Mouse (Mus musculus) duodenum, adult 2 months (tissue): Measurements from ENCODE around the gene Pck2. TPM values are rescaled to one million over a fixed set of nuclear protein-coding genes. Genes with fewer than 3 reads are reported as not detected.

ENCODE experiments used
- polyA plus RNA-seq: library from polyadenylated mRNA; depleted of rRNA; stranded (reverse); fragments of >200 nt; gene quantifications from 2 replicates; pipeline ENCODE4 v1.2.3, GENCODE M21; 2012; ENCODE audit warnings: low replicate concordance; rRNA removed

Pck2 gene
- 19.5 and 27.3 TPM in 2 replicates for polyA plus RNA-seq

DNA sequence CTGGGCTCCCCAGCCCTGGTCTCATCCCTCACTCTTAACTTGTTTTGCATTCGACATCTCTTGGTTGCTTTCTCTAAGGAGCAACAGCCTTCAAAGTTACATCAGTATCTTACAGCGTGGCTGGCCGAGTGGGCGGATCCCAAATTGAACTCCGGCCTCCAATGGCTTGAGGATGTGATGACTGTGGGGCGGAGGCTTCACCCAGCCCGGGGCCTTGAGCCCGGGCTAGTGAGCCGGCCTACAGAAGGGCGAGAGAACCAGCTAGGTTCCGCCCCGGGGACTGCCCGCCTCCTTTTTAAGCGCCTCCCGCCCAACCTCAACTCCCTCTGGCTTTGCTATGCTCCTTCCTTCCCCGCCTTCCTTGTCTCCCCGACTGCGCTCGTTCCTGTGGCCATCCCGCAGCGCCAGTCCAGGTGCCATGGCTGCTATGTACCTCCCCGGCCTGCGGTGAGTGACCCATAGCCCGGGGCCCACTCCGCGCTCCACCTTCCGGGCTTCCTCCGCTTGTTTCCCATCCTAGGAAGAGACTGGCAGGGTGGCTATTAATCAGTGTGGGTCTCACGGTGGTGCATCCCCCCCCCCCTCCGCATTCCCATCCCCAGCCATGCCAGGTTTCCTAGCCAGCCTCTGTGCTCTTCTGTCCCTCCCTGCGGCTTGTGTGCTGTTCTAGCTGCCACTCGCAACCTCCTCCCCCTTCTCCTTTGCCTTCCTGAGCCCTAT is at the start of gene Pck2:
Pck2 (plus strand) TSS at position 200 of the 720 bp plus-strand sequence.

DNA sequence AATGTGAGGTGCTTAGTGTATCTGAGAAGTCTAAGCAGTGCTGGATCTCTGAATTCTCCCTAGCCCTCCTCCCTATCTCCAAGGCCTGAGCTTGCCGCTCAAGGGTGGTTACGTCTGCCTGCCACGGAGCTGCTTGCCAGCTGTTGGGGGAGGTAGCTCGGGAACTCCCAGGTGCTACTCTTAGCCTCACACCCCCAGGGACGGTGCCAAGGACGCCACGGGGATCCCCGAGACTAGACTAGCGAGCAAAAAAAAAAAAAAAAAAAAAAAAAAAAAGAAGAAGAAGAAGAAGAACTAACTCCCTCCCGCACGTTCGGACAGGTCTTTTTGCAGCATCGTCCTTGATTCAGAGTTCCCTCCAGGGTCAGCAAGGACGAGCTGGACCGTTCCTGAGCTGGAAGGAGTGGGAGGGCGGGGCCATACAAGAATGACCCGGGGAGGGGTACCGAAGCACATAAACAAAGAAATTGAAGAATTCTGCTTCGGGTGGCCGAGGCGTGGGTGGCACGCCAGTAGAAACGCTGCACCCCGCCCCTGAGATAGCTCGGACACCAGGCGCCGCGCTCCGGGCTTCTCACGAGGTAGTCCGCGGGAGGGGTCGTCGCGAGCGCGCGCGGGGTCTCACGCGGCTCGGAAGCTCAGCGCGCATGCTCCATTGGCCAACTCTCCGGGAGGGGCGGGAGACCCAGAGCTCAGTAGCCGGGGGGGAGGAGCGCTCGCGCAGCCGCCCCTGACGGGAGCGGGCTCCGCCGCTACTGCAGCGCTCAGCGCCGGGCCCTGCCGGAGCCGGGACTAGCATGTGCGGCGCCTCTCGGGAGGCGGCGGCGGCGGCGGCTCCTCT is 49.5 kb upstream of the Pck2 start, which contains the start of gene Carmil3:
Carmil3 (plus strand) TSS at position 291 of the 841 bp plus-strand sequence.

DNA sequence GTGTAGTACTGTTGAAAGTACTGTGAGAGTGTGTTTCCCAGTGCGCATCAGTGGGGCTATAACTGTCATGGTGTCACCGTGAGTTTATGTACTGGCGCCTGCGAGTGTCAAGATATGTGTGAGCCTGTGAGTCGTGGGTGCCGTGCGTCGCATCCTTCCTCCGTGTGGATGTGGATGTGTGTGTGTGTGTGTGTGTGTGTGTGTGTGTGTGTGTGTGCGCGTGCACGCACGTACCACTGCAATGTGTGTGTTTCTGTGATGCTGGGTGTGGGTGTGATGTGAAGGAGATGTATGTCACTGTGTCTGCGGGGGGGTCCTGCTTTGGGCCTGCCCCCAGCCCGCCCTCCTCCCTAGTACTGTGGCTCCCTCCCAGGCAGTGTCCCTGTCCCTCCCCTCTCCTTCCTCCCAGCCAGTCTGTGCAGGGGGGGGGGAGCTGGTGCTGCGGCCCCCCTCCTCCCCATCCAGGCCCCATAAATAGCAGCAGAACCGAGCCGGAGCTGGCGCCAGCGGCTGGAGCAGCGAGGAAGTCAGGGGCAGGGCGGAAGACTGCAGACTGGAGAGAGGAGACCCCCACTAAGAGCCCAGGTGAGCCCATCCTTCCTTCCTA is 29.8 kb upstream of the Pck2 start, which contains the start of gene Cpne6:
Cpne6 (plus strand) TSS at position 321 of the 607 bp plus-strand sequence.

DNA sequence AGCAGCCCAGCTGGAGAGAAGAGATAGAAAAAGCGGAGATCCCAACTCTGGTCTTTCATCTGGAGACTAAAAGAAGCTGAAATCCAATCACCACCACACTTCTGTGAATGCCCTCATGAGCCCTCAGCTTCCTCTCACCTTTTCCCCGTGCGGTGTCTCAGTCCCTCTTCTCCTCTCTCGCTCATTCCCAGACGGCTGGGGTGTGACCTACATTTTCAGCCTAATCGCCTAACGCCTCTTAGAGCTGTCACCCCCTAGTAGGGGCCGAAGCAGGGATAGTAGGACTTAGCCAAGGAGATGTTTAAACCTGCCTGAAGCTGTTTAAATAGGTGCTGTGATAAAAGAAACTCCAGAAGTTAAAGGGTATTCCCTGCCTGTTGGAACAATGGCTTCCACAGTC is 15.3 kb upstream of the Pck2 start, which contains the start of gene Nrl:
Nrl (minus strand) TSS at position 197 of the 400 bp plus-strand sequence.

DNA sequence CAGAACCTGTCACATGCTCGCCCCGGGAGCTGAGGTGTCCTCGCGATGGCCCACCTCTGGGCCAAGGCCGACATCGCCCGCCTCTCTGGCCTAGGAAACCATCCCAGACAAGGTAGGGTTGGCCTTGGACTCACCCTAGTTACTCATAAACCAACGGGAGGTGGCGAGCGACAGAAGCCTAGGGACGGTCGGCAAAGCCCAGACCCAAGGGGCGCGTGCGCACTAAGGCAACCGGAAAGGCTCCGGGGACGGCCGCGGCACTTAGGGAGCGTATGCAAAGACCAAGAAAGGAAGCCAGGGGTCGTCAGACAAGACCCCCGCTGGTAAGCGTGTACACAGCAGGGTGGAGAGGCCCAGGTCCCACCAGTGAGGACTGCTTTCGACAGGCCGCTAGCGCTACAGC is 19.7 kb downstream of the Pck2 start, which contains the start of gene Dcaf11:
Dcaf11 (plus strand) TSS at position 208 of the 403 bp plus-strand sequence.

DNA sequence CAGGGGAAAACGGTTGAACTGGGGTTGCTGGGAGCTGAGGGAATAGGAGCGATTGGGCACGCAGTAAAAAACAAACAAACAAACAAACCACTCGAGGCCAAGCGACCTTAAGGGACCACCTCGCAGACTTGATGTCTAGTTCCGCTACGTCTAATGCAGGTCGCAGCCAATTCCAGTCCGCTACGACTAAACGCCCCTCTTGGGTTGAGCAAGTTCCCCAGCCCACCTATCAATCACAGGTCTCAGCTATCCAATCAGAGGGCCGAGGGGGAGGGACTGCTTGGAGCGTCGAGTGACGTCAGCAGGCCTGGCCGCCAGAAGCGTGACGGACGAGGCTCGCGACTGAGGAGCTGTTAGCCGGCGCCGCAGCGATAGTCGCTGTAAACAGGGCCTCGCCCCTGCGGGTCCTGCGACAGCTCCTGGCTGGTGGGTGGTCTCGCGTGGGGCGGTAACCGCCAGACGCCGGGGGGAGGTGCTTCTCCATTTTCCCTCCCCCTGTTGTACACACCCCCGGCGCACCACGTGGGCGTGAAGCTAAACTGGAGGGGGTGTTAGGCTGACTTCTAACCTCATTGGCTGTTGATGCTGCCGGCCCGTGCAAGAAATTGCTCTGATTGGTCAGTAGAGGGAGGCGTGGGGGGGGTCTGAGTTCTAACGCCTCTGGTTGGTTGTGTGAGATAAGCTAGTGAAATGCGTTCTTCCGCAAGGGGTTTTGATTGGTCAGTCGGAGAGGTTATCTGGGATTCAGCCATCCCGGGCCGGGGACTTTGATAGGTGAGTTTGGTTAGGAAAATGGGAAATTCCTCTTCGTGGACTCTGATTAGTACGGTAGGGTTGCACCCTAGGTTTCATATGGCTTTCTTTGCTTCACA is 20.4 kb downstream of the Pck2 start, which contains the start of gene A730061H03Rik:
A730061H03Rik (minus strand) TSS at position 205 of the 872 bp plus-strand sequence.

DNA sequence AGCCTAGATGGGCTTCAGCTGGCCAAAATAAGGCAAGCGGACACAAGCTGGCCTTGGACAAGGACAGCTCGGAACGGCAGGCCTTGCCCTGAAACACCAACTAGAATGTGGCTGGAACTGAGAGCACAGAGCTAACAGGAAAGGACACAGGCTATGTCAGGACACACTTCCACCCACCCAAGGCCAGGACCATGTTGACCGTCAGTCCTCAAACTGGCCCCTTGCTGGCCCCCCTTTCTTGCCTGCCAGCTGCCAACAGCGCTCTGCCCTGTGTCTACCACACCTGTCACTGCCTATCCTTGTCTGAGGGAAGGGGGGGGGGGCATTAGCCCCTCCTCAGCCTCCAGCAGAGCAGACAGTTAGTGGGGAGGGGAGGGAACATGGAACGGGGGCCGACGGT is 35.2 kb downstream of the Pck2 start, which contains the start of gene Fitm1:
Fitm1 (plus strand) TSS at position 316 of the 400 bp plus-strand sequence.

DNA sequence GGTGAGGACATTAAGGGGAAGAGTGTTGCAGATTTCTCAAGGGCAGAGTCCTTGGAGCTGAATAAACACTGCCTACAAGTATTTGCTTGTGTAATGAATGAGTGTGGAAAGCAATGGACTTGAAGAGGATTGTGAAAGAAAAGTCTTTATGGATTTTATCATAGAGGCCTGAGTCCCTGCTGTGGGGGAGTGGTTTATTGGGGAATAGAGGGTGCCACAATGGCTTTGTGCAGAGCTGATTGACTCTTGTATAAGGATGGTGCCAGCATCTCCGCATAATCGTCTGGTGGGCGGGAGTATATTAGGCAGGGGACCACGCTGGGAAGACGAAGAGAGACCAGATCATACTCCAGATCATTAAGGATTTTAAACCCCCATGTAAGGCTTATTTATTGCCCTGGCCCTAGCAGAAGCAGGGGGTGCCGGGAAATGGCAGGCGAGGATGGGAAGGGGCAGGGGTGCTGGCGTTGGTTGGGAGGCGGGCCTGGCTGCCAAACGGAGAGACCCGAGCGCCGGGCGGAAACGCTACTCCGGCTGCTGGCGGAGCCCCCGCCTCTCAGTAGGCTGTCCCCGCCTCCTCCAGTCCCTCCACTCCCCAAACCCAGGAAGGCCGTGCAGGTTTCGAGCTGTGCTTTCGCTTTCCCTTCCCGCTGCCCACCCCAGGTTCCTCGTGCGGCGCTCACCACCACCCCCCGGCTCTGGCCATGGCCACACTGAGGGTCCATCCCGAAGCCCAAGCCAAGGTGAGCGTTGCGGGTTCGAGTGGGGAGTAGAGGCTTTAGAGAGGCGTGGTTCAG is 38.0 kb downstream of the Pck2 start, which contains the start of gene Psme1:
Psme1 (plus strand) TSS at position 253 of the 797 bp plus-strand sequence.

DNA sequence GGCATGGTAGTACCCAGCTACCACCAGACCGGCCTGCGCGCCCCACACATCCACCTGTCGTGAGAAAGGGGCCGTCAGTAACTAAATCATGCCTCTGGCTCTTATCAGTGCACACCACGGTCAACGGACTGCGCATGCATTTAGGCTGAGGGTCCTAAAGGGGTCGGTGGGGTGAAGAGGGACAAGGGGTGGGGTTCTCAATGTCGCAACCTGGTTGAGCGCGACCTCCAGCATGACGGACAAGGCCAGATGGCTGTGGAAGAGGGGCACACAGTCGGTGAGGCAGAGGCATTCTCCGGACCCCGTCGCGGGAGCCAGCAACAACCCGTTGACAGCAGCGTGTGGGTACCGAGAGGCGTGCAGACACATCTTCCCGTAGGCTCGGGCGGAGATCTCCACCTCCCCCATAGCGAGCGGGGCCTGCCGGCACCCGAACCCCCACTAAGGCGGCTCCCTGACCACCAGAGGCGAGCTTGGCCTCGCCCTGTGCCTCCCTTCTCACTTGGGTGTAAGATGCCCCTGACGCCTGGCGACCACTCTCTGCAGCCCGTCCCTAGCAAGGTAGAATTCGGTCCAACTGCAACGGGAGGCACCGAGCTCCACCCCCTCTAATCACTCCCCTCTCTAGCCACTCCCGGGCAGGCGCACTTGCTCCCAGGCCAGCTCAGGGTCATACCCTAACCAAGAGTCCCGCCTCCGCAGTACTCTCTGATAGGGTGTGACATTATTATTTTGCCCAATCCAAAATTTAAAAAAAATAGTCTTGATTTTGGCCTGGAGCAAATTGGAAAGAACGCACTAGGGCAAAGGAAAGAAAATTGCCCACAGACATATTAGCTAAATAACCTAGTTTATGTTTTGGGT is 44.9 kb downstream of the Pck2 start, which contains the start of gene Emc9:
Emc9 (minus strand) TSS at position 601 of the 864 bp plus-strand sequence.

DNA sequence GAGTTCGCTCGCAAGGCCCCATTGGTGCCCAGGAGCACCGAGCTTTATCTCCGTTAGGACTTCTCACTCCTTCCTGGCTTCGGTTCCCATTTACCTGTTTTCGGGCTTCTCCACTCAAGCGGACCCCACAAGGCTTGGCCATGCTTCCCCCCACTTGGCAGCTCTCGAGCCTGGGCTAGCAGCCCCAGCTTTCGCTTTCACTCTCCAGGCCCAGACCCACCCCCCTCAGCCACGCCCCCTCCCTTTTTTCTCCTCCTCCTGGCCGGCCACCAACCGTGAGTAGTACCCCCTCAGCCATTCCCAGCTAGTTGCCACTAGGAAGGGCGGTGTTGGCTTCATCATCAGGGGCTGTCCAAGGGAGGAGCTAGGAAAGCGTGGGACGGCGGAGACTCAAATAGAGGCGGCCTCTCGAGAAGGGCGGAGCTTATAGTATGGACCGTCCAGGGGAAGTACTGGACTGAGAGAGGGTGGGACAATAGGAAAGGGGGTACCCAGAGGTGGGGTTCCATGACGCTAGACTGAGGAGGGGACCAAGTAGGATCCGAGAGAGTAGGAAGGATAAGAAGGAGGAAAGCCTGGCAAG is 50.8 kb downstream of the Pck2 start, which contains the start of gene Psme2:
Psme2 (minus strand) TSS at position 366 of the 583 bp plus-strand sequence.

DNA sequence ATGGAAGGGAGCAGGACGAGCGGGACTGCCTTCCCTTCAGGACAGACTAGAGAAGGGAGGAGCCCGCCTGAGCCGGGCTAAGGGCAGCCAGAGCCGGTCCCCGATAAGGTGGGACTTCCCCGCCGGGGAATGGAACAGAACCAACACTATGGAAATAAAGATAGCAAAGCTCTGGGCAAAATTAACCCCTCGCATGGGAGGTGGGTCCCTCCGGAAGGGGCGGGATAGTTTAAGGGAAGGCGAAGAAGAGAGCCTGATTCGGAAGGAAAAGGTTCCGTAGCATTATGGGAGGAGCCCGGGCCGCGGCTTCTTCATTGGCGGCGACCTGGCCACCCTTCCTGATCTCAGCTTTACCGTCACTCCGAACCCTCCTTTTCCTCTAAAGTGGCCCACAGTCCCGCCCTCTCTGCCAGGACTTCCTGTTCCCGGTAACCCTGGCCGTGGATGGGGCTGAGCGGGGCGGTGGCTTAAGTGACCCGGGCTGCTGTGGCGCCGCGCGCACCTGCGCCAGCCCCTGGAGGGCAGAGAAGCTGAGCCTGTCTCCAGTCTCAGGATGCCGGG is 51.3 kb downstream of the Pck2 start, which contains the start of gene Rnf31:
Rnf31 (plus strand) TSS at position 378 of the 561 bp plus-strand sequence.

Other genes with a start within 250 kb of the Pck2 start
- gene Dhrs4, start 61.5 kb upstream of the Pck2 start, polyA plus RNA-seq: 95.3 and 98.5 TPM in 2 replicates
- 0.58 and 5.5 TPM in 2 replicates for gene Carmil3, start 49.6 kb upstream of the Pck2 start, polyA plus RNA-seq
- gene Cpne6, start 29.8 kb upstream of the Pck2 start, polyA plus RNA-seq: 0.02 TPM in 1 of 2 replicates, not detected in the other
- gene Nrl, start 15.3 kb upstream of the Pck2 start, polyA plus RNA-seq: not detected in 2 replicates
- 95.6 and 99.0 TPM in 2 replicates for gene Dcaf11, start 19.7 kb downstream of the Pck2 start, polyA plus RNA-seq
- 0.66 and 1.2 TPM in 2 replicates for gene A730061H03Rik, start 20.1 kb downstream of the Pck2 start, polyA plus RNA-seq
- 0.09 TPM in 1 of 2 replicates, not detected in the other for gene Fitm1, start 35.4 kb downstream of the Pck2 start, polyA plus RNA-seq
- 79.6 and 120 TPM in 2 replicates for gene Psme1, start 37.9 kb downstream of the Pck2 start, polyA plus RNA-seq
- 22.9 and 37.1 TPM in 2 replicates for gene Emc9, start 45.0 kb downstream of the Pck2 start, polyA plus RNA-seq
- 117 and 212 TPM in 2 replicates for gene Psme2, start 50.8 kb downstream of the Pck2 start, polyA plus RNA-seq
- 33.6 and 53.0 TPM in 2 replicates for gene Rnf31, start 51.4 kb downstream of the Pck2 start, polyA plus RNA-seq
- gene Irf9, start 63.3 kb downstream of the Pck2 start, polyA plus RNA-seq: 54.8 and 80.1 TPM in 2 replicates
- gene Rec8, start 77.8 kb downstream of the Pck2 start, polyA plus RNA-seq: 59.9 and 65.8 TPM in 2 replicates
- gene Ipo4, start 95.7 kb downstream of the Pck2 start, polyA plus RNA-seq: 22.5 and 39.9 TPM in 2 replicates
- gene Gm49378, start 97.6 kb downstream of the Pck2 start, polyA plus RNA-seq: 6.3 and 23.9 TPM in 2 replicates
- 112 and 118 TPM in 2 replicates for gene Tm9sf1, start 103.5 kb downstream of the Pck2 start, polyA plus RNA-seq
- 0.69 and 1.3 TPM in 2 replicates for gene Tssk4, start 109.9 kb downstream of the Pck2 start, polyA plus RNA-seq
- gene Mdp1, start 120.2 kb downstream of the Pck2 start, polyA plus RNA-seq: 17.9 and 19.6 TPM in 2 replicates
- gene Gmpr2, start 131.7 kb downstream of the Pck2 start, polyA plus RNA-seq: 9.4 and 9.7 TPM in 2 replicates
- gene Nedd8, start 131.9 kb downstream of the Pck2 start, polyA plus RNA-seq: 242 and 271 TPM in 2 replicates
- 8.9 and 9.3 TPM in 2 replicates for gene Tinf2, start 141.6 kb downstream of the Pck2 start, polyA plus RNA-seq
- gene Tgm1, start 173.7 kb downstream of the Pck2 start, polyA plus RNA-seq: 0.48 and 0.58 TPM in 2 replicates
- gene Rabggta, start 182.0 kb downstream of the Pck2 start, polyA plus RNA-seq: 44.0 and 48.3 TPM in 2 replicates
- gene Dhrs1, start 205.4 kb downstream of the Pck2 start, polyA plus RNA-seq: 404 and 508 TPM in 2 replicates
- gene Nop9, start 205.4 kb downstream of the Pck2 start, polyA plus RNA-seq: 10.6 and 12.5 TPM in 2 replicates
- 265 and 662 TPM in 2 replicates for gene Cideb, start 218.2 kb downstream of the Pck2 start, polyA plus RNA-seq
- gene Ltb4r2, start 221.2 kb downstream of the Pck2 start, polyA plus RNA-seq: 36.1 and 162 TPM in 2 replicates
- 14.4 and 49.5 TPM in 2 replicates for gene Ltb4r1, start 225.7 kb downstream of the Pck2 start, polyA plus RNA-seq
- gene Adcy4, start 243.8 kb downstream of the Pck2 start, polyA plus RNA-seq: 3.4 and 3.5 TPM in 2 replicates
- 46.1 and 54.9 TPM in 2 replicates for gene Ripk3, start 248.6 kb downstream of the Pck2 start, polyA plus RNA-seq